ENCODE assay signal across 21 mouse cellular contexts in the genomic region with DNA sequence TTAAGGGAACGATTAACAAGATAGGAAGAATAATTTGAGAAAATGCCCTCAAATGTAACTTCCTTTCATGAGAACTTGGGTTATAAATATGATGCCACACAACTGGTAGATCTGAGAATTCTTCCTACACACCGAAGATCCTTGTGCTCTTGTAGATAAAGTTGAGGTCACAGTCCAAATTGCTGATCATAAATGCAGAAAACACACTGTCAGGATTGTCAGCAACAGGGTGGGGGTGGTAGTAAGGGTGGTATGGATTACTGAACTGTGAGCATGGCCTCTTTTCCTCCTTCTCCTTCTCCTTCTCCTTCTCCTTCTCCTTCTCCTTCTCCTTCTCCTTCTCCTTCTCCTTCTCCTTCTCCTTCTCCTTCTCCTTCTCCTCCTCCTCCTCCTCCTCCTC.
A peak's percentile ranks its signal among the peaks of the same experiment; 100 is the strongest.
DNase-seq lines count a peak whose midpoint lies in the region; ATAC-seq and TF ChIP-seq lines count a peak whose summit lies in the region.
"Had no signal": no experiment of that assay in that cellular context is flagged by ENCODE, and none has a peak within 500 bp of the region (broad histone marks: within the 10 kb centered on the region; RNA-seq: fewer than 3 reads in every experiment).

No protein-coding gene starts in this region.

- H3K36me3 ChIP-seq in intestine, embryonic 15.5 days, result no peaks in the 10 kb centered on the region
- H3K36me3 ChIP-seq in intestine, embryonic 16.5 days (ENCODE audit: control insufficient read depth, insufficient read depth, low read length), result no peaks in the 10 kb centered on the region
- no peaks in the 10 kb centered on the region for H3K36me3 ChIP-seq in intestine, postnatal 0 days (ENCODE audit: control insufficient read depth, insufficient read depth)
- H3K36me3 ChIP-seq: G1E had no signal

- no peak overlapping the region for H3K4me3 ChIP-seq in intestine, embryonic 15.5 days (replicated peaks)
- no peak overlapping the region for H3K4me3 ChIP-seq in intestine, embryonic 16.5 days (ENCODE audit: low read length)
- no peak overlapping the region for H3K4me3 ChIP-seq in intestine, postnatal 0 days (ENCODE audit: low read depth, low read length)

- ATAC-seq in intestine, embryonic 15.5 days, result peak; percentile 92
- ATAC-seq in intestine, embryonic 16.5 days, result peak; percentile 95
- peak; percentile 90 for ATAC-seq in intestine, postnatal 0 days
- ATAC-seq in erythroblast, adult 5-6 weeks (replicated peaks; ENCODE audit: low FRiP score, poor library complexity, severe bottlenecking), result no peak
- ATAC-seq: activated CD4-positive, CD25-positive, alpha-beta regulatory T cell, adult 4 months; CD4-positive, CD25-positive, alpha-beta regulatory T cell, adult 4 months; Patski had no signal

- no peaks in the 10 kb centered on the region for H3K27me3 ChIP-seq in intestine, embryonic 15.5 days (replicated peaks)
- H3K27me3 ChIP-seq in intestine, embryonic 16.5 days (replicated peaks; ENCODE audit: control insufficient read depth, insufficient read depth, low read length), result no peaks in the 10 kb centered on the region
- no peaks in the 10 kb centered on the region for H3K27me3 ChIP-seq in intestine, postnatal 0 days (replicated peaks; ENCODE audit: control insufficient read depth, insufficient read depth, low read length)
- H3K27me3 ChIP-seq: CH12.LX, Patski had no signal

- DNase-seq in right cerebral cortex, adult 2 months (ENCODE audit: low spot score in 2 of 2), result no peak
- no peak for DNase-seq in adrenal gland, postnatal 14 days
- DNase-seq: adrenal gland, adult 2 months; adrenal gland, adult 8-10 months; adrenal gland, postnatal 10 days; adrenal gland, postnatal 25 days; adrenal gland, postnatal 36 days; B cell, adult 2 months; cerebellum, adult 11 months; cerebellum, adult 11-12 months; cerebellum, adult 18-20 months; cerebellum, adult 2 months had no signal

- H3K27ac ChIP-seq in intestine, embryonic 15.5 days, result no peak overlapping the region
- H3K27ac ChIP-seq in intestine, embryonic 16.5 days (ENCODE audit: low read length), result no peak overlapping the region
- H3K27ac ChIP-seq in intestine, postnatal 0 days (ENCODE audit: low read depth, low read length), result no peak overlapping the region

- H3K4me1 ChIP-seq in intestine, embryonic 15.5 days (replicated peaks), result no peaks in the 10 kb centered on the region
- H3K4me1 ChIP-seq in intestine, embryonic 16.5 days (ENCODE audit: control insufficient read depth, insufficient read depth, low read length), result no peaks in the 10 kb centered on the region
- H3K4me1 ChIP-seq in intestine, postnatal 0 days (replicated peaks; ENCODE audit: control insufficient read depth, insufficient read depth, low read length), result no peaks in the 10 kb centered on the region

- TF ChIP-seq CTCF in intestine, postnatal 0 days (IDR thresholded peaks at IDR 0.05; ENCODE audit: low read depth), result no peak

- WGBS in intestine, embryonic 15.5 days, result 63% methylated on average over 2 of the region's 2 CpGs
- WGBS in intestine, embryonic 16.5 days, result 67% methylated on average over 2 of the region's 2 CpGs
- WGBS in intestine, postnatal 0 days, result 34% methylated on average over 2 of the region's 2 CpGs

- H3K9ac ChIP-seq in intestine, embryonic 15.5 days, result no peak overlapping the region
- H3K9ac ChIP-seq in intestine, embryonic 16.5 days (ENCODE audit: low read depth, low read length), result no peak overlapping the region
- H3K9ac ChIP-seq in intestine, postnatal 0 days (ENCODE audit: low read depth, low read length), result no peak overlapping the region

- H3K9me3 ChIP-seq in intestine, embryonic 15.5 days, result no peaks in the 10 kb centered on the region
- no peaks in the 10 kb centered on the region for H3K9me3 ChIP-seq in intestine, embryonic 16.5 days (ENCODE audit: control insufficient read depth, low read length)
- H3K9me3 ChIP-seq in intestine, postnatal 0 days (ENCODE audit: control insufficient read depth), result no peaks in the 10 kb centered on the region

- H3K4me2 ChIP-seq in intestine, embryonic 15.5 days (replicated peaks), result no peak overlapping the region
- no peak overlapping the region for H3K4me2 ChIP-seq in intestine, embryonic 16.5 days (ENCODE audit: low read depth, low read length)
- no peak overlapping the region for H3K4me2 ChIP-seq in intestine, postnatal 0 days (replicated peaks; ENCODE audit: low read depth)
